Mouse (Mus musculus) midbrain, embryonic 11.5 days (tissue): Measurements from ENCODE around the gene Aldh3a2. TPM values are rescaled to one million over a fixed set of nuclear protein-coding genes. Genes with fewer than 3 reads are reported as not detected.

ENCODE experiments used
- ATAC-seq: fragments of 200-750 bp; cut with Nextera tagmentation; 2 replicates; pipeline ENCODE4 v1.8.0; 2017; ENCODE audit warnings: moderate TSS enrichment, moderate library complexity; ENCODE audit not compliant: low FRiP score
- DNase-seq: peaks from one replicate; pipeline ENCODE4 v3.0.0; 2015; ENCODE audit warnings: low spot score; ENCODE audit errors: missing footprints
- H3K27ac ChIP-seq: fragments of 300-500 bp; sonication (generic); 2 replicates; pipeline ENCODE4 v1.5.1; 2014; ENCODE audit warnings: low read depth, low read length
- H3K27me3 ChIP-seq: fragments of 300-500 bp; sonication (generic); 2 replicates; pipeline ENCODE4 v1.6.1; 2014; ENCODE audit warnings: mild to moderate bottlenecking, low read length, moderate library complexity, mixed read lengths; ENCODE audit not compliant: control insufficient read depth, insufficient read depth
- H3K36me3 ChIP-seq: fragments of 300-500 bp; sonication (generic); 2 replicates; pipeline ENCODE4 v1.6.1; 2014; ENCODE audit warnings: mild to moderate bottlenecking, low read length, moderate library complexity, mixed read lengths; ENCODE audit not compliant: control insufficient read depth, insufficient read depth
- H3K4me1 ChIP-seq: fragments of 300-500 bp; sonication (generic); 2 replicates; pipeline ENCODE4 v1.6.1; 2014; ENCODE audit warnings: low read length; ENCODE audit not compliant: control insufficient read depth, insufficient read depth
- H3K4me2 ChIP-seq: fragments of 300-500 bp; sonication (generic); 2 replicates; pipeline ENCODE4 v1.6.1; 2014; ENCODE audit warnings: mild to moderate bottlenecking, moderate library complexity
- H3K4me3 ChIP-seq: fragments of 300-500 bp; sonication (generic); 2 replicates; pipeline ENCODE4 v1.5.1; 2014; ENCODE audit warnings: low read depth, low read length
- H3K9ac ChIP-seq: fragments of 300-500 bp; sonication (generic); 2 replicates; pipeline ENCODE4 v1.6.1; 2014; ENCODE audit warnings: low read length
- H3K9me3 ChIP-seq: fragments of 300-500 bp; sonication (generic); 2 replicates; pipeline ENCODE4 v1.6.1; 2016; ENCODE audit warnings: low read length; ENCODE audit not compliant: control insufficient read depth
- WGBS: fragments of 180-500 bp; shearing (Covaris S2); extraction: QIAGEN DNeasy Blood & Tissue Kit; methylation state at CpG from one replicate; pipeline ENCODE4 v1.1.7; 2014; 5-methylcytosine and 5-hydroxymethylcytosine counted together
- polyA plus RNA-seq: library from polyadenylated mRNA; unstranded; fragments of >200 nt; fragmentation: Nextera tagmentation; extraction: Ambion mirVana; gene quantifications from 2 replicates; pipeline ENCODE4 v1.2.1, GENCODE M21; 2014

Aldh3a2 gene
- polyA plus RNA-seq, 1 experiment from 2014 or later: 26.0 TPM

GRCm38 (mm10) chr11:61262516-61262915 is 4.7 kb downstream of the Aldh3a2 start:
- H3K27me3 ChIP-seq: no peaks in the 10 kb centered on the region
- no peak overlapping the region for H3K9ac ChIP-seq
- ATAC-seq: no peak
- H3K4me2 ChIP-seq: no peak overlapping the region
- no peak overlapping the region for H3K4me3 ChIP-seq
- no peak for DNase-seq
- no peaks in the 10 kb centered on the region; the same call in 1 of the 2 replicates for H3K36me3 ChIP-seq
- H3K9me3 ChIP-seq: no peaks in the 10 kb centered on the region
- H3K27ac ChIP-seq: no peak overlapping the region
- WGBS: 89% methylated on average over 14 of the region's 14 CpGs
- peaks cover 3% of the 10 kb centered on the region for H3K4me1 ChIP-seq

GRCm38 (mm10) chr11:61259106-61259505 is 8.2 kb downstream of the Aldh3a2 start:
- WGBS: 90% methylated on average over 6 of the region's 6 CpGs
- H3K36me3 ChIP-seq: peaks cover 5% of the 10 kb centered on the region
- no peaks in the 10 kb centered on the region for H3K4me1 ChIP-seq
- H3K4me3 ChIP-seq: no peak overlapping the region
- no peak overlapping the region for H3K9ac ChIP-seq
- no peak overlapping the region for H3K4me2 ChIP-seq
- no peaks in the 10 kb centered on the region for H3K9me3 ChIP-seq
- no peaks in the 10 kb centered on the region for H3K27me3 ChIP-seq
- no peak for ATAC-seq
- H3K27ac ChIP-seq: no peak overlapping the region
- no peak for DNase-seq

GRCm38 (mm10) chr11:61252807-61253206 is 14.5 kb downstream of the Aldh3a2 start:
- Histone ChIP-seq H3K4me3 (no peak overlapping the region), H3K4me2 (no peak overlapping the region), H3K4me1 (no peaks in the 10 kb centered on the region), H3K36me3 (peaks cover 11% of the 10 kb centered on the region), H3K27ac (no peak overlapping the region), H3K27me3 (no peaks in the 10 kb centered on the region), H3K9ac (no peak overlapping the region), H3K9me3 (no peaks in the 10 kb centered on the region)
- DNase-seq (no peak), ATAC-seq (no peak)
- WGBS: 95% methylated on average over 12 of the region's 12 CpGs

DNA sequence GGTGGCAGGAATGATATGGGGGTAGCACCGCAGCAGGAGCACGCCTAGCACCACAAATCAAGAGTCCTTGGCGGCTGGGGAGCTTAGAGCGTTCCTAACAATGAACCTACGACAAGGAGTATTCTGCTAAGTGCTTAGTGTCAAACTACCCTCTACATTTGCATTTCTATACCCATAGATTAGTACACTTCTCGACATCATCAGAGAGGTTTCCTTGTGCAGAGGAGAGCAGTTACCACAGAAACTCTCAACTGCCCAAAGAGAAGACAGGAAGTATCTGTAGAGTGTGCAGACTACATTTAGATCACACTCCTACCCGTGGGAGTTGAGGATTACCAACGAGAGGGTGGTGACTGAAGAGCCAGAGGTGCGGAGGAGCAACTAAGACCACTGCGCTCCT is 15.5 kb downstream of the Aldh3a2 start:
- Histone ChIP-seq H3K4me1 (no peaks in the 10 kb centered on the region), H3K4me2 (no peak overlapping the region), H3K27ac (no peak overlapping the region), H3K36me3 (peaks cover 11% of the 10 kb centered on the region), H3K9ac (no peak overlapping the region), H3K4me3 (no peak overlapping the region), H3K27me3 (no peaks in the 10 kb centered on the region), H3K9me3 (no peaks in the 10 kb centered on the region)
- WGBS: 75% methylated on average over 10 of the region's 10 CpGs
- no peak for DNase-seq
- ATAC-seq: no peak

GRCm38 (mm10) chr11:61244406-61244805 is 22.9 kb downstream of the Aldh3a2 start:
- DNase-seq (no peak), ATAC-seq (no peak)
- Histone ChIP-seq H3K4me2 (no peak overlapping the region), H3K27me3 (no peaks in the 10 kb centered on the region), H3K36me3 (no peaks in the 10 kb centered on the region), H3K9me3 (no peaks in the 10 kb centered on the region), H3K9ac (no peak overlapping the region), H3K4me3 (no peak overlapping the region), H3K4me1 (no peaks in the 10 kb centered on the region), H3K27ac (no peak overlapping the region)
- 93% methylated on average over 7 of the region's 7 CpGs for WGBS

DNA sequence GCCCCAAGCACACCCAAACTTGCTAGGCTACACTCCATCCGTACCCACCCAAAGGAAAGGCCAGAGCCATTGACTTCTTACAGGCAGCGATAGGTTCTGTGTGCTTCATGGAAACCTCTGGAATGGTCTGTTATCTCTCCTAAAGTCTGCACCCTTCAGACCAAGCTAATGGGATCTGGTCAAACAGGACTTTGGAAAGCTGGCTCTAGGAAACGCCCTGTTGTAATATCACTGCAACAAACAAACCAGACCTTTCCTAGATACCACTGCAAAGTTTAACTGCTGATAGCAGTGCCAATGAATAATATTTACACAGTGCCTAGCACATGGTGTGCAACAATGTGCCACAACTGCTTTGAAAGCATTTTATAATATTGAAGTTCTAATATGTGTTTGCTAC is 31.2 kb downstream of the Aldh3a2 start:
- Histone ChIP-seq H3K9ac (no peak overlapping the region), H3K27ac (no peak overlapping the region), H3K4me2 (no peak overlapping the region), H3K4me1 (no peaks in the 10 kb centered on the region), H3K9me3 (no peaks in the 10 kb centered on the region), H3K27me3 (no peaks in the 10 kb centered on the region), H3K36me3 (no peaks in the 10 kb centered on the region), H3K4me3 (no peak overlapping the region)
- 89% methylated on average over 3 of the region's 3 CpGs for WGBS
- DNase-seq (no peak), ATAC-seq (no peak)

GRCm38 (mm10) chr11:61234174-61234573 is 33.1 kb downstream of the Aldh3a2 start:
- Histone ChIP-seq H3K36me3 (no peaks in the 10 kb centered on the region), H3K9me3 (no peaks in the 10 kb centered on the region), H3K4me3 (no peak overlapping the region), H3K4me2 (no peak overlapping the region), H3K9ac (no peak overlapping the region), H3K27ac (no peak overlapping the region), H3K4me1 (no peaks in the 10 kb centered on the region), H3K27me3 (no peaks in the 10 kb centered on the region)
- WGBS: 68% methylated on average over 5 of the region's 5 CpGs
- ATAC-seq: no peak
- DNase-seq: no peak

DNA sequence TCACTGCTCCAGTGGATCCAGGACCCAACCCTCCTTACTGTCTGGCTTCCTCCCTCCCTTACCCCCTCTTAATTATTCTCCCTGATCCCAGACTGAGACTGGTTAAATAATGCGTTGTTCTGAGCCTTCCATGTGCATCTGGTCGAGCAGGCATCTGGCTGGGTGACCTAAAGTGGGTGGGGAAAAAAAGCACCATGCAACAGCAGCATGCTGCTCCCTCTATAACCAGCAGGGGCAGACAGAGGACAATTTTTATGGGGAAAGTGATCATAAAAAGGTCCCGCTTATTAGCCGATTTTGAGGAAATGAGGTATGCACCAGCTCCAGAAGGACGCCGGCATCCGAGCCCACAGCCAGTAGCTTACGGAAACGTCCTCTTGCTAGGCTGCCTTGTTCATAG is 35.9 kb downstream of the Aldh3a2 start:
- DNase-seq (peak; percentile 90), ATAC-seq (peak; percentile 67; the same call in 1 of the 2 replicates)
- no peak overlapping the region for H3K4me3 ChIP-seq
- no peak overlapping the region for H3K9ac ChIP-seq
- H3K27me3 ChIP-seq: no peaks in the 10 kb centered on the region
- no peak overlapping the region for H3K4me2 ChIP-seq
- 29% methylated on average over 9 of the region's 9 CpGs for WGBS
- H3K4me1 ChIP-seq: no peaks in the 10 kb centered on the region
- H3K36me3 ChIP-seq: no peaks in the 10 kb centered on the region
- H3K9me3 ChIP-seq: no peaks in the 10 kb centered on the region
- H3K27ac ChIP-seq: no peak overlapping the region

- DNase-seq (no peak), ATAC-seq (no peak)
- Histone ChIP-seq H3K27me3 (no peaks in the 10 kb centered on the region), H3K9ac (no peak overlapping the region), H3K27ac (no peak overlapping the region), H3K4me1 (no peaks in the 10 kb centered on the region), H3K36me3 (no peaks in the 10 kb centered on the region), H3K4me3 (no peak overlapping the region), H3K9me3 (no peaks in the 10 kb centered on the region), H3K4me2 (no peak overlapping the region)
- WGBS: 72% methylated on average over 3 of the region's 3 CpGs
Observed at GRCm38 (mm10) chr11:61228406-61228805, 38.9 kb downstream of the Aldh3a2 start.

DNA sequence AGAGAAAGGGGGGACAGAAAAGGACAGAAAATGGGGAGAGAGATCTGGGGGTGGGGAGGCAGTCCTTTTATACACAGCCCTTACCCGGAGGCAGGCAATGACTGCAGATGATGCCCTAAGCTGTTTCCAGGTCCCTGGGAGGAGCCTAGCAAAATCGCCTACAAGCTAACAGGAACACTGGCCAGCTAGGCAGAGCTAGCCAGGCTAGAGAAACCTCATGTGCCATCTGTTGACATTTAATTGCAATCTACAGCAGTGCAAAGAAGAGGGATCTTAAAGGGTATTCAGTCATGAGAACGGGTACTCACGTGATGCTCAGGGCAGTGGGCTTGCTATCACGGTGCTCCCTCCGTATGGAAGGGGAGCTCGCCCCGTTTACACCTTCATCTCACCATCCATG is 39.4 kb downstream of the Aldh3a2 start:
- H3K36me3 ChIP-seq: no peaks in the 10 kb centered on the region
- ATAC-seq (no peak), DNase-seq (no peak)
- WGBS: 88% methylated on average over 8 of the region's 8 CpGs
- no peaks in the 10 kb centered on the region for H3K27me3 ChIP-seq
- H3K9ac ChIP-seq: no peak overlapping the region
- no peak overlapping the region for H3K4me3 ChIP-seq
- no peak overlapping the region for H3K27ac ChIP-seq
- no peaks in the 10 kb centered on the region for H3K4me1 ChIP-seq
- no peaks in the 10 kb centered on the region for H3K9me3 ChIP-seq
- H3K4me2 ChIP-seq: no peak overlapping the region
